Mouse (Mus musculus) G1E (cell line): ENCODE results near the gene Pard3b. TPM values are rescaled to one million over a fixed set of nuclear protein-coding genes. Genes with fewer than 3 reads are reported as not detected.

Source experiments
- ATAC-seq: 2 replicates; pipeline ENCODE4 v1.8.0; 2016; ENCODE audit warnings: mild to moderate bottlenecking; ENCODE audit not compliant: insufficient number of reproducible peaks, poor library complexity, low FRiP score, severe bottlenecking; ENCODE audit errors: extremely low read depth
- DNase-seq: peaks from one replicate; pipeline ENCODE4 v3.0.0; 2012; ENCODE audit warnings: low spot score
- H3K27me3 ChIP-seq: 2 replicates; pipeline ENCODE4 v1.6.1; 2012; ENCODE audit warnings: mild to moderate bottlenecking, low read length, inconsistent platforms; ENCODE audit not compliant: insufficient read depth
- H3K36me3 ChIP-seq: replicated peaks from 2 replicates; pipeline ENCODE3; 2012; ENCODE audit warnings: mild to moderate bottlenecking, inconsistent platforms
- H3K4me1 ChIP-seq: 2 replicates; pipeline ENCODE4 v1.6.1; 2012; ENCODE audit warnings: low read depth, low read length, inconsistent platforms, mixed read lengths; ENCODE audit not compliant: insufficient read depth
- H3K4me3 ChIP-seq: 2 replicates; pipeline ENCODE4 v1.5.1; 2012; ENCODE audit warnings: low read depth, mild to moderate bottlenecking, inconsistent platforms, low read length, moderate library complexity, mixed read lengths
- H3K9me3 ChIP-seq: replicated peaks from 2 replicates; pipeline ENCODE4 v1.6.1; 2012; ENCODE audit warnings: inconsistent platforms
- CTCF ChIP-seq: IDR thresholded peaks from 2 replicates; pipeline ENCODE4 v1.5.1; 2012; ENCODE audit warnings: low read depth, low read length, inconsistent platforms, mixed read lengths
- GATA1 ChIP-seq: IDR thresholded peaks from 2 replicates; pipeline ENCODE4 v1.6.1; 2012; ENCODE audit warnings: borderline replicate concordance, low read length, inconsistent platforms, mixed read lengths
- GATA2 ChIP-seq: IDR thresholded peaks from 2 replicates; pipeline ENCODE4 v1.6.1; 2012; ENCODE audit warnings: low read depth, low read length, inconsistent platforms, borderline replicate concordance
- POLR2AphosphoS5 ChIP-seq: IDR thresholded peaks from 2 replicates; pipeline ENCODE4 v1.6.1; 2012; ENCODE audit warnings: low read depth, low read length, inconsistent platforms; ENCODE audit not compliant: insufficient replicate concordance
- TAL1 ChIP-seq: conservative IDR thresholded peaks from 2 replicates; pipeline ENCODE4 v1.6.1; 2012; ENCODE audit warnings: low read depth, low read length, inconsistent platforms, mixed read lengths
- polyA plus RNA-seq: library from polyadenylated mRNA; stranded (reverse); fragments of >175 nt; gene quantifications from 2 replicates; pipeline ENCODE4 v1.2.3, GENCODE M21; 2012
- total RNA-seq, 2 experiments: library from RNA; stranded (forward) in 1 of 2; stranded (reverse) in 1 of 2; fragments of 200-1000 nt in 1 of 2; fragments of >200 nt in 1 of 2; fragmentation: Nextera tagmentation in 1 of 2; gene quantifications; 2 replicates each; pipeline ENCODE4 v1.2.3; 2014 to 2017

Gene Pard3b
- total and polyA plus RNA-seq, 3 experiments: 0.33 TPM; not detected in 2

DNA sequence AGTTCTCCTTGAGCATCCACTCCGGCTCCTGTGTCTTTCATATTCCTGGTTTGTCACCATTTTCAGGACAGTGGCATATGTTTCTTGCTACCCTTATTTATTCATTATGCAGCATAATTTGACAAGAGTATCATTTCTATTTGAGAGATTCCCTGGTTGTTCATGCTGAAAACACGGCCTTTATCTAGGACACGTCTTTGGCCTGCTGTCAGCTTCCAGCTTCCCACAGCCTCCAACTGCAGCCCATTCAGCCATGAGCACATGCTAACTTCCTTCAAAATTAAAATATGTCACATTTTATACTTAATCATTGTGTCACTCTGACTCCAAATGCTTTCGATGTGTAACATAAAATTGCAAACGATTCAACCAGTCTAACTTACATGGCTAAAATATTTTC, 596.5 kb downstream of the Pard3b start:
- no peak for ATAC-seq
- TF ChIP-seq GATA2: no peak

GRCm38 (mm10) chr1:62244191-62244984, 605.8 kb downstream of the Pard3b start:
- Histone ChIP-seq H3K9me3 (no peaks in the 10 kb centered on the region), H3K36me3 (no peaks in the 10 kb centered on the region), H3K4me3 (no peak overlapping the region), H3K27me3 (peaks cover 2% of the 10 kb centered on the region; the same call in 1 of the 2 replicates), H3K4me1 (no peaks in the 10 kb centered on the region)
- DNase-seq: no peak
- no peak for TF ChIP-seq POLR2AphosphoS5
- no peak for TF ChIP-seq GATA2
- no peak for TF ChIP-seq GATA1
- no peak for TF ChIP-seq TAL1
- no peak for TF ChIP-seq CTCF
- ATAC-seq: no peak

More for the DNA sequence above, 596.5 kb downstream of the Pard3b start:
- Histone ChIP-seq H3K4me3 (no peak overlapping the region), H3K27me3 (no peaks in the 10 kb centered on the region), H3K4me1 (no peaks in the 10 kb centered on the region), H3K9me3 (no peaks in the 10 kb centered on the region), H3K36me3 (no peaks in the 10 kb centered on the region)
- no peak for DNase-seq

DNA sequence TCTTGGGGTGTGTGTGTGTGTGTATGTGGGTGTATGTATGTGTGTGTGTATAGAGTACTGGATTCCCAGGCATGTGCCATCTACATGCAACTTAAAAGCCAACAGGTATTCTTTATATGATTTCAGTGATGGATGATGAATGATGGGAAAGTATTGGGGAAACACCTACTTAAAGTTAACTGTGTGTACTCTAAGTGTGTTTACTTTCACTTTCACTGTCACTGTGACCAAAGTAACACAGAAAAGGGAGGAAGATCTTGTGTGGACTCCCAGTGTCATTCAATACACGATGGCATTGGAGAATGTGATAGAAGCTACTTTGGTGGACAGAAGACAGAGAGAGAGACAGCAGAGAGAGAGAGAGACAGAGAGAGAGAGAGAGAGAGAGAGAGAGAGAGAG, 613.8 kb downstream of the Pard3b start:
- ATAC-seq (no peak), DNase-seq (no peak)
- Histone ChIP-seq H3K9me3 (no peaks in the 10 kb centered on the region), H3K4me1 (no peaks in the 10 kb centered on the region; the same call in 1 of the 2 replicates), H3K36me3 (no peaks in the 10 kb centered on the region), H3K27me3 (no peaks in the 10 kb centered on the region), H3K4me3 (no peak overlapping the region)
- TF ChIP-seq POLR2AphosphoS5 (no peak), TAL1 (no peak), GATA2 (no peak), GATA1 (no peak), CTCF (no peak)

DNA sequence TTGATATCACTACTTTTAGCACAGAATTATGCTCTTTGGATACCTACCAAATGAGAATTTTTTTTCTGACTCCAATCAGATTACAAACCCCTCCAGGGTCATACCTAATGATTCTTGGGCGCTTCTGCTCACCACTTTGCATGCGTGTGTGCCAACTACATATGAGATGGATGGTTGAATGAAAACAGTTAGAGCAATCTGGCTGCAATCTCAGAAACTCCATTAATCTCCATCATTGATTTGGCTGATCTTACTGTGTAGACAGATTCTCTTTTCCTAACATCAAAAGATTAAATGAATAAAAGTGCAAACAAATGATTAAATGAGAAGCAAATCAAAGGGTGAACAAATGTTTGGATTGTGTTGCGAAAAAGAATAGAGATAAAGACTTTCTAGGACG, 615.7 kb downstream of the Pard3b start:
- Histone ChIP-seq H3K4me3 (no peak overlapping the region), H3K4me1 (no peaks in the 10 kb centered on the region; the same call in 1 of the 2 replicates), H3K36me3 (no peaks in the 10 kb centered on the region), H3K27me3 (no peaks in the 10 kb centered on the region), H3K9me3 (no peaks in the 10 kb centered on the region)
- ATAC-seq: no peak
- TF ChIP-seq GATA1: no peak
- no peak for TF ChIP-seq CTCF
- no peak for TF ChIP-seq POLR2AphosphoS5
- no peak for TF ChIP-seq TAL1
- no peak for TF ChIP-seq GATA2
- DNase-seq: no peak

DNA sequence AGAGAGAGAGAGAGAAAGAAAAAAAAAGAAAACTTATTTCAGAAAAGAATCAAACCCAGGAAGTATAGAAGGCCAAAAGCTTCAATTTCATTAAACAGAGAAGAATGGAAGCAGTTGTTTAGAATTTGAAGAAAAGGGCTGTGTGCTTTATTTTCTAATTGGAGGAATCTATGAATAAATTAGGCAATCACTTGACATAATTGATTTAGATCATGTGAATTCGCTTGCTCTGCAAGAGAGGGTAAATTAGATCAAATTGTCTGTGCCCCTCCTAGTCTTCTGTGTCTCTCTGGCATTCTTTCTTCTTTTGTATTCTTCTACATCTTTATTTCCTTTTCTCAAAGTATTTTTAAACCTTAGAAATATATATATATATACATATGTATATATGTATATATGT, 616.3 kb downstream of the Pard3b start:
- ATAC-seq: no peak
- Histone ChIP-seq H3K27me3 (no peaks in the 10 kb centered on the region), H3K4me1 (no peaks in the 10 kb centered on the region; the same call in 1 of the 2 replicates), H3K36me3 (no peaks in the 10 kb centered on the region), H3K9me3 (no peaks in the 10 kb centered on the region), H3K4me3 (no peak overlapping the region)
- no peak for DNase-seq
- TF ChIP-seq CTCF (no peak), TAL1 (no peak), GATA2 (no peak), GATA1 (no peak), POLR2AphosphoS5 (no peak)

- ATAC-seq: no peak
- peaks cover 5% of the 10 kb centered on the region; the same call in 1 of the 2 replicates for H3K27me3 ChIP-seq
- no peaks in the 10 kb centered on the region for H3K36me3 ChIP-seq
- H3K4me1 ChIP-seq: no peaks in the 10 kb centered on the region
- H3K4me3 ChIP-seq: no peak overlapping the region
- no peak for TF ChIP-seq TAL1
- TF ChIP-seq GATA1: no peak
- no peak for TF ChIP-seq GATA2
- TF ChIP-seq POLR2AphosphoS5: no peak
- TF ChIP-seq CTCF: no peak
- no peaks in the 10 kb centered on the region for H3K9me3 ChIP-seq
- DNase-seq: no peak
These were observed 637.8 kb downstream of the Pard3b start for GRCm38 (mm10) chr1:62276466-62276865.

- DNase-seq (no peak), ATAC-seq (no peak)
- H3K27me3 ChIP-seq: peaks cover 5% of the 10 kb centered on the region; the same call in 1 of the 2 replicates
- H3K9me3 ChIP-seq: no peaks in the 10 kb centered on the region
- no peaks in the 10 kb centered on the region for H3K36me3 ChIP-seq
- H3K4me3 ChIP-seq: no peak overlapping the region
- TF ChIP-seq TAL1 (no peak), GATA2 (no peak), CTCF (no peak), POLR2AphosphoS5 (no peak), GATA1 (no peak)
- H3K4me1 ChIP-seq: no peaks in the 10 kb centered on the region
These were observed 640.0 kb downstream of the Pard3b start for GRCm38 (mm10) chr1:62278586-62278985.
